Mouse (Mus musculus) cerebellum, adult 9-11 months (tissue): ENCODE results near the gene Saa2.
"Not testable (repeated sequence)": the region's sequence is repeated elsewhere in the genome, so short reads cannot be mapped to it uniquely, and the experiment has no call there.

Source experiments
- DNase-seq: peaks from one replicate; pipeline ENCODE4 v3.0.0; 2022

The Saa2 gene

DNA sequence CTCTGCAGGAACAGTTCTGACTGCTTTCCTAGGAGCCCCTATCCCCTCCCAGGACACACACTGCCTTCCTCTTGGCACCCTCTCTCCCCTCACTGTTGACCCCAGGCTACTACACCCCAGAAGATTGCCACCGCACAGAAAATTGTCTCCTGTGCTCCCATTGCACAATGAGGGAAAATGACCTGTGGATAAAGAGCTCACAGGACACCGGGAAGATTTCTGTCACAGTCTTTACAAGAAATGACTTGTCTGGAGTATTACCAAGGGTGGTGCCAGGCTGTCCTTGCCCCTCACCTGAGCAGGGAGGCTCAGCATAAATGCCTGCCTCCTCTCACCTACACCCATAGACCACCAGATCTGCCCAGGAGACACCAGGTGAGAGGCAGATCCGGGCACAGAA, at the start of gene Saa2:
TSS of gene Saa2 (plus strand) at position 301 of the 400 bp plus-strand sequence.
- no peak for DNase-seq

DNA sequence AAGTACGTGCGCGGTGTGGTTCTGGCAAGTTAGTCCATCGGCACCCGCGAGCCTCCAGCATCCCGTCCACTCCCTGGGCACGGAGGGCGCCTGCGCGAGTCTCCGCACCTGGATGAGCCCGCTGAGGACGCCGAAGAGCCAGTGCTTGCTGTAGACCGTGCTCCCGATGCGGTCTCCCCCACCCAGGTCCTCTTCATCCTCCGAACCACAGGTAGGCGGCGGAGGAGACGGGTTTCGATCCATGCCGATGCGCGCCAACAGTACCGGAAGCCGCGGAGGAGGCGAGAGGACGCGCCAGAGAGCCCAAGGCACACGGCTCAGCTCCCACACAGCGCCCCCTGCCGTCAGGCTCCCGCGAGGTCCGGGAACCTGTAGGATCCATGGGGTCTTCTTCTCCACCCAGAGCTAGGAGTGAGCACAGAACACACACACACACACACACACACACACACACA, 41.2 kb upstream of the Saa2 start, which contains the start of gene Saal1:
TSS of gene Saal1 (minus strand) at position 291 of the 455 bp plus-strand sequence.
- DNase-seq, result peak; percentile 85

DNA sequence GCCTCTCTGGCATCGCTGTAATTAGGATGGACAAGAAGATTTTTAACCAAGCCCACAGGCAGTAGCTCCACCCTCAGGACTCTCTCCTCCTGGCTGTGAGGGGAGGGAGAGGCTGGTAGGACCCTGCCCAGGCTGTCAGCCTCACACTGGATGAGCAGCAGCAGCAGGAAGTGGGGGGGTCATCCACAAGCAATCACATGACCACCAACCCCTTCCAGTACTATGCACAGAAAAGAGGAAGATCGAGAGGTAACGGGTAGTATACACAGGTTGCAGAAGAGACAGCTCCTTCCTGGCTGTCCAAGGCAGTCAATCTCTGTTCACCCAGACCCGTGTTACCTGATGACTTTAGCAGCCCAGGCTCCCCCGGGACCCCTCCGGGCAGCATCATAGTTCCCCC, 39.3 kb upstream of the Saa2 start:
- DNase-seq, result no peak

DNA sequence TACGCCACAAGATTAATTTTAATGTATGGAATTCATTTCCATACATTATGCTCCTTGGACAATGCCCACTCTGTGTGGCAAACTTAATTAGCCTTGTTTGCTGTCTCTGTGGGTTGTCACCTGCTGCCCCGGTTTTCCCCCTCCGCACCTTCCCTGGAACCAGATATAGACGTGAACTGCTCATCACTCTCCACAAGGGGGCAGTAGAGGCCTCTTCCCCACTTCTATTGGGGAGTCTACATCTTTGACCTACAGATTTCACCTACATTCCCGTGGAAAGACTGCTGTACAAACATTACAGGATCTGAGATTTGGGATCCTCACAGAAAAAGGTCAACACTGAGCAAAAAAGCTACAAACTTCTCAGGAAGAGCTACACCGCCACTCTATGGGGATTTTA, 37.1 kb upstream of the Saa2 start:
- DNase-seq, result peak; percentile 83

DNA sequence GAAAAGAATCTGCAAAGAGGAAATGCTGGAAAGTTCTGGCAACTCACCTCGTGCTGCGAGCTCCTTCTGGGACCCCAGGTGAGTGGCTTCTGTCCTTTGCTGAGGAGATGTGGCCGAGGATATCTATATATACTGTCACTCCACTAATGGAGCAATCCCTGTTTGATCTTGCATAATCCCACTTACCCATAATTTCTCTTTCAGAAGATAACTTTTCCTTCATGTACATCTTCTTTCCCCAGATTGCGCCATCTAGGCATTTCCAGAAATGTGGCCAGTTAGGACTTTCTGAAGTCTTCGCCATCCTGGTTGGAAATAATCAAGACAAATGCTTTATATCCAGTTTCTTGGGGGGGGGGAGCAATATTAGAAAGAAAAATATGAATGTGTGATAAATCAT, 36.0 kb upstream of the Saa2 start, which contains the start of gene Saa3:
TSS of gene Saa3 (minus strand) at position 101 of the 400 bp plus-strand sequence.
- no peak for DNase-seq

DNA sequence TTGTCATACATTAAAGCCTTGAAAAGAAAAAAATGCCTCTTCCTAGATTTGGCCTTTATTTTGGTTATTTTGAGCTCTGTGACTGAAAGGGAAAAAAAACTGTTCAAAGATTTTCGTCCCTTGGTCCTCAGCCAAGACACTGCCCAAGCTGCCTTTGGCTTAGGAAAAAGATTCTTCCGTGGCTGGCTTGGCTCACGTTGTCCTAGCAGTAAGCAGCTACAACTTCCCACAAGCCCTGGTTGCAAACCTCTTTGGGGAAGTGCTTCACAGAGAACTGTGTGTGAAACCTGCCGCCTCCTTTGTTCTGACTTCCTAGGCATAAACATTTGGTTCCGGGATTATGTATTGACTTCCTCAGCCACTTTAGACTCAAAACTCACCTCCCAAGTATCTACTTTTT, 34.7 kb upstream of the Saa2 start:
- peak; percentile 61 for DNase-seq

DNA sequence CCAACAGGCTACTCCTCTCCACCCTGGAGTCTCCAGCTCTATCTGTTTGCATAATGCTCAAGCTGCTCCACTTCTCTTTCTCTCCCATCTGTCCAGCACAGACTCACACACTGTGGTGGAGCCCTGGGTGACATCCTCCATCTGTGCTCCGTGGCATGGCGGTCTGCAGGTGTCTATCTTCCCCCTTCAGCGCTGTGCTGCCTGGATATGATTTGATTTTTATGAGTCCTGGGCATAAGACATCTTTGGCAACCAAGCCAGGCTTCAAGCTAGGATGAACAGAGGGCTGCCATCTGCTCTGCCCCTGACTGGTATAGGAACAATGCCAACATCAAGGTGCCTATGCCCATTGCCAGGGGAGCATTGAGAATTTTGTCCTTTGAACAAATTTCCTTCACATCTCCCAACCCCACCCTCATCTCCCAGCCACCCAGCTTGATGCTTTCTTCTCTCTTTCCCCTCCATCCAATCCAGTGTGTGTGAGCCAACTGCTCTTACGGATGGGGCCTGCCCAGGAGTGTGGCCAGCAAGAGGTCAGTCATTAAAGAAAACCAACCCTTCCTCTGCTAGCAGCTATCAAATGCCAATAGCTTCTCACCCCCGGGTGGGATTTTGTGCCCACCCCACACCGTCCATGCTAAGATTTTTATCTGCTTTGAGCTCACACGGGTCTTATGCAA, 32.9 kb upstream of the Saa2 start:
- peak; percentile 96 for DNase-seq

DNA sequence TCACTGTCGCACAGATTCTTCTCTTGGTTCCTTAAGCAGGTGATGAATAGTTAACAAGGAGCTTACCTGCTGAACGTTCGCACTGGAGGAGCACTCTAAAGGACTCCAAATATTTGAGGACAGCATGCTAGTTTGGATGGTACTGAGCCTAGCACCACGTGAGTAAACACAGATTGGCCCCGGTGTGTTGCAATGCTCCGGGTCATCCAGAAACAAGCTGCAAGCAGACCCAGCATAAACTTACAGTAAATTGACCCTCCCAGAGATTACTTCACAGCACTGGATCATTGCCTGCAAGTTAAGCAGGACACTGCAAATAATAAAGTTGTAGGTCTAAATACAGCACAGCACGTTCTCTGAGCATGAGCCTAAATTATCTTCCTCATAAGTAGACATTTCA, 32.1 kb upstream of the Saa2 start:
- DNase-seq, result peak; percentile 59

DNA sequence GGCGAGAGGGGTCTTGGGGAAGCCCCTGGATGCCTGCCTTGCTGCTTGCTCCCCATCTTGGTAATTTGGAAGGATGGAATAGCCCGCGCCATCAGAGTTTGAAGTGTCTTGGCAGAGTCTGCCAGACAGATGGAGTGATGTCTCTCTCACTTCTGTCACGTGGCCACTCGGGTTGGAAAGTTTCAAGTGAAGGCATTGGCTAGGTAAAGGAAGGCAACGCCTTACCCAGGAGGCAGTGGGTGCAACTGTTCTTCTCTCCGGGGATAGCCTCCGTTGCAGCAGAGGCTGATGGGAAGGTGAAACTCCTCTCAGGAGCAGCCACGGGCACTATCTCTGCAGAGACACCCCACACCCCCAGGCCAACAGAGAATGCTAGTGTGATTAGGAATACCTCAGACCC, 31.1 kb upstream of the Saa2 start:
- DNase-seq, result peak; percentile 66

DNA sequence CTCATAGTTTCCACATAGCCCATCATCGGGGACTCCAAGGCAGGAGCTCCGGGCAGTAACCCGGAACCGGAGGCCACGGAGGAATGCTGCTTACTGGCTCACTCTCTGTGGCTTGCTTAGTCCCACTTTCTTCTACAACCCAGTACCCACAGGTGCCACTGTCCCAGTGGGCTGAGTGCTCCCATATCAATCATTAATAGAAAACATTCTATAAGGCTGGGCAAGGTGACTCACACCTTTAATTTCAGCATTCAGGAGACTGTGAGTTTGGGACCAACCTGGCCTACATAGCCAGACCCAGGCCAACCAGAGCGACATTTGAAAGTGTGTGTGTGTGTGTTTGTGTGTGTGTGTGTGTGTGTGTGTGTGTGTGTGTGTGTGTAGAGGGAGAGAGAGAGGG, 28.2 kb upstream of the Saa2 start:
- DNase-seq, result no peak

DNA sequence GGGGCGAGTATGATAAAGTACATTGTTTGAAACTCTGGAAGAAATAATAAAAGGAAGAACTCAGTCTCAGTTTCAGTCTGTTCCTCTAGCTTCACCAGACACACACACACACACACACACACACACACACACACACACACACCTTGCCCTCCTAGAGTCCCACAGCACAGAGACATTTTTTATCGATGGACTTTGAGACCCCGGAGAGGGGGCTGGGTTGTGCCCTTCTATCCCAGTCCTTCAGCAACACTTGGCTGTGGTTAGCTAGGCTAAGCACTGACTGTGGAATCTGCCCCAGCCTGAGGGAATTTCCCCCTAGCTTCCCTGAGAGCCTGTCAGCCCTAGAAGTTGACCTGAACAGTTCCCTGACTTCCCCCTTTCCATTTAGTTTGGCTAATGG, 27.7 kb upstream of the Saa2 start:
- no peak for DNase-seq

DNA sequence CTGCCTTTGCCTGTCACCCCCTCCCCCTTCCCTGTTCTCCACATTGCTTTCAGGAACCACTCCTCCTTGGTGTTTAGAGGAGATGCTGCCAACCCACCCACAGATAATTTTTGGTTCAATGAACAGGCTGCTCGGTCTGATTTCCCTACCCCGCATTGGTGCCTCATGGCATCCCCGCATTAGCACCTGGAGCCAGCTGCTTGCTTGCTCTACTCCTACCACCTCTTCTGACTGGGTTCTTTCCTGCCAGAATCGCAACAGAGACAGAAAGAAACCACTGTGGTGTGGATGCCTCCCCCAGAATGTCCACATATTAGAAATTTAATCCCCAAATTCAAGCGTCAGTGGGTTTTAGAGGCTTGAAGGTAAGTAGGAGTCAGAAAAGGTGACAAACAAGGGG, 27.2 kb upstream of the Saa2 start:
- no peak for DNase-seq

DNA sequence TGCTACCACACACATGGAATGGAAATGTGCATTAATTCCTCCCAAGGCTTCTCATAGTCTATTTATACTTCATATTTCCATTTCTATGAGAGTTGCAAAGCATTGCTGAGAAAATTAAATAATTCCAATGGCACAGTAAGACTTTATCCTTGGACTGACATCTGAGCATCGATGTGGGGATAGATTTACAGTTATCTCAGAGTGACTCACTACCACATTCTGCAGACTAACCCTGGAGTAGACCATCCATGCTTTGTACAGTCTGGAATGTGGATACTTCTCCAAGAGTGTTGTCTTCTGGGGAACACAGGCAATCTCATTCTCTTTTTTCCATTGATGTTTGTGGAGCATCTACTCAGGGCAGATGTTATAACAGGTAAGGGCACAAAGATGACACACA, 24.0 kb upstream of the Saa2 start:
- DNase-seq, result no peak

DNA sequence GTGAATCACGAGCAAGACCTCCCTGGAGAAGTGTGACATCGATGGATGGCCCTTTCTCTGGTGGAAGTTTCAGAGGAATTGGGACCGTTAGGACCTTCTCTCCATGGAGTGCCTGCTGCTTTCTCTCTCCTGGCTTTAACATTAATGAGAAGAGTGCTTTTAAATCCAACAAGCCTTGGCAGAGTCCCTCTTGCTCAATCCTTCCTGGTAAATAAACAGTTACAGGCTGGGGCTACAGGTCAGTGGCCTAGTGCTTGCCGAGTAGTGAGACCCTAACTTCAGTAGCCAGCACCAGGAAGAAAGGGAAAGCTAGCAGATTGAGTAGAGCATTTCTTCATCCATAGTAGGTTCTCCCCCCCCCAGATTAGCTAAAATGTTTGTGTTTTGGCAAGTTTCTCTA, 19.1 kb upstream of the Saa2 start, which contains the start of gene Saa4:
TSS of gene Saa4 (minus strand) at position 146 of the 400 bp plus-strand sequence.
- DNase-seq, result no peak

DNA sequence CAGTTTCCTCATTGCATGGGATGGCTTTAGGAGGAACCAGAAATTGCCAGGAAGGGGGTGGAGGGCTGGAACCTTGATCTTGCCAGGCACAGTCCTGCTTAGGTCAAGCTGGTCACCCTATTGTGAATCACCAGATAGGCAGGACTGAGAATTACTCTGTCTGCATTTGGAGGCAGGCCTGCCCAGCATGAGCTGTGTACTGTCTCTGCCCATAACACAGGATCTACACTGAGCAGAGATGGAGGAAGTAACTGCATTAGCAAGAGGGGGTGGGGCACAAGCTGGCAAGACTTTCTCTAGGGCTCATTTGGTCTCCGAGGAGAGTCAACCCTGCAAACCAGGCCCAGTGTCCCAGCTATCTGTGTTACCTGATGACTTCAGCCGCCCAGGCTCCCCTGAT, 16.6 kb upstream of the Saa2 start:
- DNase-seq, result no peak

DNA sequence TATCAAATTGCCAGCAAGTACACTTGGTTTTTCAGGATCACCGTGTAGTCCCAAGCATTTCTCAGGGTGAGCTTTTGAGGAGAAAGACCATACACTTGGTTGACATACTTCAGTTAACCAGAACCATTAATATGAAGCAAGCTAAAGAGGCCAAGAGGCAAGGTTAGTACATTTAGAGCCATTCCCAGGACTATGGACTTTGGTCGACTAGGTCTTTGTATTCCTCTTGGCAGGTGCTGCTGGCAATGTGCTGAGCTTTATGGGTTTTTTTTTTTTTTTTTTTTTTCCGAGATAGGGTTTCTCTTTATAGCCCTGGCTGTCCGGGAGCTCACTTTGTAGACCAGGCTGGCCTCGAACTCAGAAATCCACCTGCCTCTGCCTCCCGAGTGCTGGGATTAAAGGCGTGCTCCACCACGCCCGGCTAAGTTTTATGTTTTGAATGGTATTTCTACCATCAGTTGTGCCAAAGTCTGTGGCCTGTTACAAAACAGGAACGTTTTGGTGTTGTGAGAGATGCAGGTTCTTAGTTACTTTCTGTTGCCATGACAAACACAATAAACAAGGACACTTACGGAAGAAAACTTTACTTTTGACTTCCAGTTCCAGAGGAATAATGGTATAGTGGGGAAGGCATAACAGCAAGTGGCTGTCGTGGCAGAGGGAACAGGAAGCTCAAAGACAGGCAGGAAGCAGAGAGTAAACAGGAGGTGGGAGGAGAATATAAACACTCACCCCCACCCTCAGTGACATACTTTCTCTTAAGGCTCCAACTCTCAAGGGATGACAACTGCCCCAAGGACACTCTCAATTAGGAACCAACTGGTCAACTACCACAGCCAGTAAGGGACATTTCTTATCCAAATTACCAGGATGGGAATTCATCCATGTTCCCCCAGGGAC, 12.8 kb upstream of the Saa2 start:
- no peak for DNase-seq

DNA sequence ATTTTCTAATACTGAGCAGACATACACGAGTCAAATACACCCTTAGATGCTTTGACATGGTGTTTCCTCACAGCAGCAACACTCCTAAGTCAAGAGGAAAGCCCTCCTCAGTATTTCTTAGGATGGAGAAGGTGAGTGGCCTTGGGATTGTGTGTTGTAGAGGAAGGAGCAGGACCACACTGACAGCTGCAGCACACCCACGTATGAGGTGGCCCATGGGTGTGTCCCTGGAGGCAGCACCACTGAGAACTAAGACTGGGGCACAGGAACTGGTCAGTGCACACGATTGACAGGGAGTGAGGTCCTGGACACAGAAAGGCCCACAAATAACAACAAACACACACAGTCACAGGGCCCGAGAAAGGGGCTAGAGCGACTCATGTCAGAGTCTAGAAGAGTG, 11.5 kb upstream of the Saa2 start:
- DNase-seq, result not testable (repeated sequence)

DNA sequence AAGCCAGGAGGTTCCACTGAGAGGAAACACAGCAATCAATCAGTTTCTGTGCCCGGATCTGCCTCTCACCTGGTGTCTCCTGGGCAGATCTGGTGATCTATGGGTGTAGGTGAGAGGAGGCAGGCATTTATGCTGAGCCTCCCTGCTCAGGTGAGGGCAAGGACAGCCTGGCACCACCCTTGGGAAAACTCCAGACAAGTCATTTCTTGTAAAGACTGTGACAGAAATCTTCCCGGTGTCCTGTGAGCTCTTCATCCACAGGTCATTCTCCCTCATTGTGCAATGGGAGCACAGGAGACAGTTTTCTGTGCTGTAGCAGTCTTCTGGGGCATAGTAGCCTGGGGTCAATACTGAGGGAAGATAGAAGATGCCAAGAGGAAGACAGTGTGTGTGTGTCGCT, 8.7 kb upstream of the Saa2 start, which contains the start of gene Saa1:
TSS of gene Saa1 (minus strand) at position 101 of the 400 bp plus-strand sequence.
- not testable (repeated sequence) for DNase-seq

DNA sequence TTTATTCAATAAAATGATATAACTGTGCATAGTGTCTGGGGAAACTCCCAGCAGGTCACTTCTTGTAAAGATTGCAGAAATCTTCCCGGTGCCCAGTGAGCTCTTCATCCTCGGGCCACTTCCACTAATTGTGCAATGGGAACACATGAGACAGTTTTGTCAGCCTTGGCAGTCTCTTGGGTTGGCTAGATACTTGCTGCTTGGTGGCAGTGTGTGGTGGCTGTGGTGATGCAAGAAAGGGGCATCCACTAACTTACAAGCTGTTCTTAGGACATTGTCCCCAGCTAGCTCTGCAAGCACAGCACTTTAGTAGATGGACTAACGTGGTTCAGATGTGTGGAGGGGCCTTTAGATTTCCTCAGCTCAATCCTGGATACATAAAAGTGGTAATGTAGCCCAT, 5.8 kb upstream of the Saa2 start:
- DNase-seq, result no peak

DNA sequence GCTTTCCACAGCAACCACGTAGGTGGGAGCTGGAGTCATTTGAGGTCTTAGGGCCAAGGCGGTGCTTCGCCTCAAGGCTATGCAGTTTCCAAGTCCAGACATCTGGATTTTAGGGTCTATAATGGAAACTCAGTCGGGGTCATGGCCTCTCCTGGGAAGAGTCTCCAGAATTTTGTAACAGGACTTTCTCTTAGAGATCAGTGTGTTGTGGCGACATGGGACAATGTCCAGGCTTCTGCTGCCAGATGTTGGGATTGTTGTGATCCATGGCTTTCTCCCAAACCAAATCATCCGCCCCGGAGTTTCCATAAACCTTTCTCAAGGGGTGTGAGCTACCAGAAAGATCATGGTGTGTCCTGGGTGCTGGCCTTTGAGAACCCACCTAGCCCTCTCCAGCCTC, 5.2 kb upstream of the Saa2 start:
- DNase-seq, result no peak

DNA sequence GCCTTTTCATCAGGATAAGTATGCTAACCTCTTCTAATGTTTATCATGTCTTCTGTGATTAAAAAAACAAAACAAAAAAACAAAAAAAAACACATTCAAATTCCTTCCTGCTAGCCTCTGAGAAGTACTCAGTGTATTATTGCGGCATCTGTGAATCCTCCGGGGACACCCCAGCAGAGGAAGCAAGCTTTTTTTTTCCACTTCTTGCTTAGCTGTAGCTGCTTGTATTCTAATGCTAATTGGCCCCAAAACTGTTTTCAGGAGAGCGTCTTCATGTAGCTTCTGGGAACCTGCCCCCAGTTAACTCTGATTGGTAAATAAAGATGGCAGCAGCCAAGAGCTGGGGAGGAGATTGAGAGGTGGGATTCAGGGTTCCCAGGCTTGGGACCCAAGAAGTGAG, 3.1 kb upstream of the Saa2 start:
- no peak for DNase-seq

DNA sequence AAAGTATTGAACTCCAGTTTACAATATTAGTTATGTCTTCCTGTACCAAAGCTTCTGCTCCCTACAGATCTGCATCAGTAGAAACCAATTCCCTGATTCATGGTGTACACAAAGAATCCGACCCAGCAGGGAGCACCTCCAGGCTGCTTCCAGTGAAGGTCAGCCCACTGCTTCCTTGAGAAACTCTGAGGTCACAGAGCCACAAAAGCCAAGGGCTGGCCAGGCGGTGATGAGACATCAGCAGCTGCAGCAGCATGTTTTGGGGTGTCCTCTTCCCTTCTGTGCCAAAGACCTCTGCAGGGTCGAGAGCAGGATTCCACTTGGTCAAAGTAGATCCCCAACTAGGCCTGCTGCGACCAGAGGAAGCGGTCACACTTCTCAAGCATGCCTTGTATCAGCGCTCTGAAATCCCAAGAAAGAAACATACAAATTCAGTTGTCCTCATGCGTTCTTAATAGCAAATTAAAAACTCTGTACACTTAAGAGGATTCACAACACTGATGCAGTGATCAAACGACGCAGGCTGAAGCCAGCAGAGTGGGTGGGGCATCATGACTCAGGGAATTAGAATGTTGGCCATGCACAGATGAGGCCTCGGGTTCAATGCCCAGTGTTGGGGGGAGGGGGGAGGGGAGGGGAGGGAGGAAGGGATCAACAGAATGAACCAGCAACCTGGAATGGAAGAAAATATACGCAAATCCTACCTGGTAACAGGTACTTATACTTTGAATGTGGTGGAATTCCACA, 9.6 kb downstream of the Saa2 start:
- no peak for DNase-seq

DNA sequence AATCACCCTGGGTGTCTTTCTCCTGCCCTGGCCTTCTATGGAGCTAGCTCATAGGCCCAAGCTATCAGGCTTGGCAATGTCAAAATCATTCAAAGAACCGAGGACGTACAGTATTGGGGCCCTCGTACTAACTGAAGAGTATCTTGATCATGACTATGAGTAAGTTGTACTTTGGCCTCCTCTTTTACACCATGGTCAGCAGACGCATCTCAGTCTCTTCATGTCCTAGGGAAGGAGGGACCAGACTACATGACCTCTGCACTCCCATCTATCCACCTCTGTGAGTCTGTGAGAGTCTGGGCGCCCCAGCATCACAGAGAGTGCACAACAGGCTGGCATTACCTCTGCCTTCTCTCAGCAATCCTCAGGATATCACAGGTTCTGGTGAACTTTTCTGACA, 11.0 kb downstream of the Saa2 start:
- no peak for DNase-seq
